Mouse (Mus musculus) adrenal gland, postnatal 10 days (tissue): ENCODE data around the gene Serinc5. TPM values are rescaled to one million over a fixed set of nuclear protein-coding genes. Genes with fewer than 3 reads are reported as not detected.

Experiments
- DNase-seq: peaks from one replicate; pipeline ENCODE4 v3.0.0; 2021; ENCODE audit warnings: mixed read lengths
- total RNA-seq, 2 experiments: library from RNA; stranded (reverse); gene quantifications; 2 replicates each; pipeline ENCODE4 v1.2.3; 2021

Serinc5 gene
- total RNA-seq, 2 experiments from 2014 or later: 47.6 to 50.4 TPM

- no peak for DNase-seq
Observed at GRCm38 (mm10) chr13:92613094-92613493, 2.2 kb downstream of the Serinc5 start.

GRCm38 (mm10) chr13:92615201-92615600, 4.3 kb downstream of the Serinc5 start:
- no peak for DNase-seq

GRCm38 (mm10) chr13:92616459-92616858, 5.6 kb downstream of the Serinc5 start:
- no peak for DNase-seq

- DNase-seq: no peak
Observed at GRCm38 (mm10) chr13:92626196-92626595, 15.3 kb downstream of the Serinc5 start.

GRCm38 (mm10) chr13:92626725-92627124, 15.8 kb downstream of the Serinc5 start:
- DNase-seq: no peak

- no peak for DNase-seq
Observed at GRCm38 (mm10) chr13:92629509-92629908, 18.6 kb downstream of the Serinc5 start.

- DNase-seq: no peak
Observed at GRCm38 (mm10) chr13:92631450-92631849, 20.6 kb downstream of the Serinc5 start.

- no peak for DNase-seq
Observed at GRCm38 (mm10) chr13:92632550-92632949, 21.7 kb downstream of the Serinc5 start.

GRCm38 (mm10) chr13:92635040-92635439, 24.1 kb downstream of the Serinc5 start:
- no peak for DNase-seq

- no peak for DNase-seq
Observed at GRCm38 (mm10) chr13:92636226-92636909, 25.5 kb downstream of the Serinc5 start.

GRCm38 (mm10) chr13:92636910-92637275, 26.0 kb downstream of the Serinc5 start:
- peak; percentile 72 for DNase-seq

- no peak for DNase-seq
Observed at GRCm38 (mm10) chr13:92639093-92640014, 28.5 kb downstream of the Serinc5 start.

GRCm38 (mm10) chr13:92644199-92644598, 33.3 kb downstream of the Serinc5 start:
- no peak for DNase-seq

- no peak for DNase-seq
Observed at GRCm38 (mm10) chr13:92644753-92645152, 33.9 kb downstream of the Serinc5 start.

GRCm38 (mm10) chr13:92647695-92648094, 36.8 kb downstream of the Serinc5 start:
- peak; percentile 33 for DNase-seq

GRCm38 (mm10) chr13:92649111-92649510, 38.2 kb downstream of the Serinc5 start:
- DNase-seq: no peak

- no peak for DNase-seq
Observed at GRCm38 (mm10) chr13:92650956-92651355, 40.1 kb downstream of the Serinc5 start.

GRCm38 (mm10) chr13:92652498-92652897, 41.6 kb downstream of the Serinc5 start:
- no peak for DNase-seq

GRCm38 (mm10) chr13:92653283-92653682, 42.4 kb downstream of the Serinc5 start:
- DNase-seq: peak; percentile 34

- DNase-seq: no peak
Observed at GRCm38 (mm10) chr13:92656815-92657513, 46.1 kb downstream of the Serinc5 start.

- no peak for DNase-seq
Observed at GRCm38 (mm10) chr13:92659611-92660010, 48.7 kb downstream of the Serinc5 start.

GRCm38 (mm10) chr13:92662555-92663286, 51.8 kb downstream of the Serinc5 start:
- DNase-seq: no peak
